ENCODE assay signal across 8 mouse cellular contexts in the genomic region with DNA sequence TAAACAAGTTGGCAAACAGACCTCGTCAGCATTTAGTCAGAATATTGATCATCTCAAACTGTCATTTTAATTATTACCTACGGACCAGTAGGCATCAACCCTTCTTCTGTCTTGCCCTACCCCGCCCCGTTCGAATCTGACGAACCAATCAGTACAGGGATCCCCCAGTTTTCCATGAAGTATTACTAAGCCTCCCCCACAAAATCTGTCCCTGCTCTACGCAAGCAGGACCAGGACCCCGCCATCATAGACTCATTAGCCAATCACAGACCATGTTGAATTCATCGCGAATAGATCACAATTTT. TPM values are rescaled to one million over a fixed set of nuclear protein-coding genes. Genes with fewer than 3 reads are reported as not detected.
DNase-seq lines count a peak whose midpoint lies in the region; ATAC-seq and TF ChIP-seq lines count a peak whose summit lies in the region.

A gene (minus strand): TSS at position 94 of the 305 bp plus-strand sequence.

- H3K4me2 ChIP-seq in CH12.LX (ENCODE audit: insufficient read depth, low read depth, poor library complexity, severe bottlenecking), result peak within 1 kb of the TSS; percentile 81
- H3K4me2 ChIP-seq in heart, postnatal 0 days (ENCODE audit: low read depth, low read length), result peak within 1 kb of the TSS; percentile 71

- 20% methylated on average over 10 of the region's 10 CpGs for WGBS in heart, postnatal 0 days

- no peaks in the 10 kb centered on the region for H3K9me3 ChIP-seq in CH12.LX (replicated peaks; ENCODE audit: low read length)
- no peaks in the 10 kb centered on the region for H3K9me3 ChIP-seq in heart, postnatal 0 days (replicated peaks; ENCODE audit: control insufficient read depth, low read length)

- TF ChIP-seq POLR2A in CH12.LX (IDR thresholded peaks at IDR 0.05; ENCODE audit: low read depth, low read length), result no peak
- no peak for TF ChIP-seq POLR2A in embryonic fibroblast, embryonic 13.5 days (IDR thresholded peaks at IDR 0.05; ENCODE audit: low read depth, low read length)

- peak within 1 kb of the TSS; percentile 65 for H3K9ac ChIP-seq in CH12.LX (ENCODE audit: insufficient read depth, low read depth)
- peak within 1 kb of the TSS; percentile 60 for H3K9ac ChIP-seq in heart, postnatal 0 days (replicated peaks; ENCODE audit: low read depth, low read length)

- peak; percentile 44 for DNase-seq in CD4-positive helper T cell, adult 2 months (ENCODE audit: low read depth, low spot score)
- peak; percentile 3 for DNase-seq in CH12.LX (ENCODE audit: extremely low read depth)
- DNase-seq in heart, postnatal 0 days (ENCODE audit: low spot score), result no peak
- peak; percentile 31 to 75 for DNase-seq in layer of hippocampus, postnatal 14 days (ENCODE audit: low spot score in 2 of 2)
- peak; percentile 5 for DNase-seq in lung, postnatal 10 days
- DNase-seq in right cerebral cortex, postnatal 36 days (ENCODE audit: low spot score in 2 of 2), result peak; percentile 14 to 32
- DNase-seq in spleen, postnatal 10 days (ENCODE audit: low spot score in 2 of 2), result no peak

- TF ChIP-seq EP300 in CH12.LX (IDR thresholded peaks at IDR 0.05; ENCODE audit: low read length), result no peak
- TF ChIP-seq EP300 in heart, postnatal 0 days (IDR thresholded peaks at IDR 0.05; ENCODE audit: low read depth), result no peak

- H3K4me1 ChIP-seq in CH12.LX (ENCODE audit: control insufficient read depth in 1 of 2, insufficient read depth in 2 of 2), result peaks cover 0 to 2% of the 10 kb centered on the region in 2 experiments; a peak in 2 of 4 replicates
- H3K4me1 ChIP-seq in embryonic fibroblast, embryonic 13.5 days (ENCODE audit: control insufficient read depth, insufficient read depth, low read length), result no peaks in the 10 kb centered on the region; the same call in 1 of the 2 replicates
- H3K4me1 ChIP-seq in heart, postnatal 0 days (ENCODE audit: control insufficient read depth, insufficient read depth), result peaks cover 4% of the 10 kb centered on the region; the same call in 1 of the 2 replicates

- ATAC-seq in heart, postnatal 0 days (ENCODE audit: insufficient read depth, low read depth), result peak; percentile 43; the same call in 1 of the 2 replicates

- in situ Hi-C loops in CH12.LX (cut with MboI; ENCODE audit: low pct_ligation_motif_present, low pct_unique_long_range_greater_than_20kb, low sequenced_read_pairs), result no loop called here

- dilution Hi-C loops in CH12.LX (cut with MboI; ENCODE audit: extremely low pct_ligation_motif_present, extremely low pct_unique_long_range_greater_than_20kb, low sequenced_read_pairs), result no loop called here

- no peak for TF ChIP-seq CTCF in CH12.LX (conservative IDR thresholded peaks at IDR 0.05 in 1 of 2, IDR thresholded peaks at IDR 0.05 in 1 of 2; ENCODE audit: low read depth in 2 of 2, low read length in 2 of 2)
- TF ChIP-seq CTCF in embryonic fibroblast, embryonic 13.5 days (IDR thresholded peaks at IDR 0.05; ENCODE audit: borderline replicate concordance, insufficient read depth, low read length), result no peak
- no peak for TF ChIP-seq CTCF in heart, postnatal 0 days (IDR thresholded peaks at IDR 0.05; ENCODE audit: low read depth)

- no peak for TF ChIP-seq RAD21 in CH12.LX (IDR thresholded peaks at IDR 0.05; ENCODE audit: low read depth, low read length)

- no peaks in the 10 kb centered on the region for H3K27me3 ChIP-seq in CH12.LX (replicated peaks)
- H3K27me3 ChIP-seq in heart, postnatal 0 days (ENCODE audit: control insufficient read depth, insufficient read depth, low read length), result no peaks in the 10 kb centered on the region

- no peak within 1 kb of the TSS for H3K27ac ChIP-seq in CH12.LX (ENCODE audit: insufficient read depth, low read depth)
- H3K27ac ChIP-seq in embryonic fibroblast, embryonic 13.5 days (ENCODE audit: insufficient read depth, low read length), result no peak within 1 kb of the TSS
- H3K27ac ChIP-seq in heart, postnatal 0 days (ENCODE audit: low read depth), result peak within 1 kb of the TSS; percentile 58

- H3K4me3 ChIP-seq in CH12.LX (replicated peaks in 1 of 3; ENCODE audit: low read depth in 2 of 3, low read length in 2 of 3, poor library complexity in 1 of 3), result peak within 1 kb of the TSS; percentile 65 to 78 (median 75)
- peak within 1 kb of the TSS; percentile 74 for H3K4me3 ChIP-seq in embryonic fibroblast, embryonic 13.5 days (ENCODE audit: insufficient read depth, low read length)
- peak within 1 kb of the TSS; percentile 60 for H3K4me3 ChIP-seq in heart, postnatal 0 days (ENCODE audit: low read depth, low read length)

- peaks cover 4% of the 10 kb centered on the region in 2 experiments for H3K36me3 ChIP-seq in CH12.LX (replicated peaks in 1 of 2; ENCODE audit: control insufficient read depth in 1 of 2, insufficient read depth in 1 of 2, low read length in 1 of 2)
- no peaks in the 10 kb centered on the region for H3K36me3 ChIP-seq in heart, postnatal 0 days (replicated peaks; ENCODE audit: control insufficient read depth, insufficient read depth, low read length)

- H3K79me2 ChIP-seq in CH12.LX (replicated peaks; ENCODE audit: control insufficient read depth, extremely low read depth, insufficient read depth, poor library complexity, severe bottlenecking), result no peaks in the 10 kb centered on the region; the same call in 1 of the 2 replicates

TF ChIP-seq in CH12.LX, 34 proteins besides CTCF, POLR2A, EP300 and RAD21:
- TF ChIP-seq USF2 (conservative IDR thresholded peaks at IDR 0.05; ENCODE audit: low read depth, low read length) (no peak), MYC (IDR thresholded peaks at IDR 0.05; ENCODE audit: low read depth, low read length) (no peak), JUND (conservative IDR thresholded peaks at IDR 0.05; ENCODE audit: low read depth, low read length) (no peak), RCOR1 (conservative IDR thresholded peaks at IDR 0.05; ENCODE audit: low read depth, low read length) (no peak), UBTF (IDR thresholded peaks at IDR 0.05; ENCODE audit: low read depth, low read length) (no peak), MAFK (IDR thresholded peaks at IDR 0.05; ENCODE audit: insufficient replicate concordance, low read length) (no peak), SIN3A (IDR thresholded peaks at IDR 0.05; ENCODE audit: low read length) (no peak), E2F4 (IDR thresholded peaks at IDR 0.05; ENCODE audit: insufficient replicate concordance, low read depth, low read length) (no peak), KAT2A (IDR thresholded peaks at IDR 0.05; ENCODE audit: insufficient replicate concordance, low read length) (no peak), TBP (conservative IDR thresholded peaks at IDR 0.05; ENCODE audit: low read depth, low read length) (no peak), NELFE (IDR thresholded peaks at IDR 0.05; ENCODE audit: low read depth, low read length) (no peak), PAX5 (IDR thresholded peaks at IDR 0.05; ENCODE audit: low read length) (no peak), BHLHE40 (IDR thresholded peaks at IDR 0.05; ENCODE audit: low read depth, low read length) (no peak), ZKSCAN1 (IDR thresholded peaks at IDR 0.05; ENCODE audit: borderline replicate concordance, low read depth, low read length) (no peak)
TF ChIP-seq in CH12.LX: peak in this region for 0.

RNA-seq across cellular contexts. Expression of the gene that starts here (rescaled TPM):
- total RNA-seq in CH12.LX (2012; rRNA removed), result 64.3 and 71.0 TPM in 2 replicates
- 44.0 and 46.4 TPM in 2 replicates for total RNA-seq in CH12.LX (2014; rRNA removed)
- polyA plus RNA-seq in CH12.LX (2012; ENCODE audit: insufficient read length, low read depth), result 66.6 and 70.9 TPM in 2 replicates
- 35.7 and 36.0 TPM in 2 replicates for polyA plus RNA-seq in embryonic fibroblast, embryonic 13.5 days (2011; ENCODE audit: insufficient read length, low read depth, missing spikeins)
- total RNA-seq in heart, postnatal 0 days (2014; rRNA removed; ENCODE audit: low replicate concordance), result 23.0 and 26.2 TPM in 2 replicates
- polyA plus RNA-seq in heart, postnatal 0 days (2015; fragmentation: Nextera tagmentation; extraction: Ambion mirVana), result 20.6 and 26.3 TPM in 2 replicates
- 10 to 100 TPM; 30.5 to 42.9 TPM for total RNA-seq in layer of hippocampus, postnatal 14 days (2021)

Comparison
In these comparisons a context has a peak if more than half of its experiments do, and no peak if none do; other contexts are left out.
1. DNase-seq: peak in CD4-positive helper T cell, adult 2 months (single experiment), CH12.LX (single experiment), layer of hippocampus, postnatal 14 days (2 of 2), lung, postnatal 10 days (single experiment) and right cerebral cortex, postnatal 36 days (2 of 2); none in heart, postnatal 0 days (single experiment) and spleen, postnatal 10 days (0 of 2).
2. Peak in every context shown above with its lines, with median percentiles within 50 percentile points of each other: H3K4me3 ChIP-seq.